Mouse (Mus musculus): ENCODE results near the gene Rps9. TPM values are rescaled to one million over a fixed set of nuclear protein-coding genes. Genes with fewer than 3 reads are reported as not detected.
"Not testable (repeated sequence)": the region's sequence is repeated elsewhere in the genome, so short reads cannot be mapped to it uniquely, and the experiment has no call there.

Gene Rps9
- 1,000 to 10,000 TPM; 4,746 to 5,361 TPM for polyA plus RNA-seq (2017; shearing (Covaris generic))

DNA sequence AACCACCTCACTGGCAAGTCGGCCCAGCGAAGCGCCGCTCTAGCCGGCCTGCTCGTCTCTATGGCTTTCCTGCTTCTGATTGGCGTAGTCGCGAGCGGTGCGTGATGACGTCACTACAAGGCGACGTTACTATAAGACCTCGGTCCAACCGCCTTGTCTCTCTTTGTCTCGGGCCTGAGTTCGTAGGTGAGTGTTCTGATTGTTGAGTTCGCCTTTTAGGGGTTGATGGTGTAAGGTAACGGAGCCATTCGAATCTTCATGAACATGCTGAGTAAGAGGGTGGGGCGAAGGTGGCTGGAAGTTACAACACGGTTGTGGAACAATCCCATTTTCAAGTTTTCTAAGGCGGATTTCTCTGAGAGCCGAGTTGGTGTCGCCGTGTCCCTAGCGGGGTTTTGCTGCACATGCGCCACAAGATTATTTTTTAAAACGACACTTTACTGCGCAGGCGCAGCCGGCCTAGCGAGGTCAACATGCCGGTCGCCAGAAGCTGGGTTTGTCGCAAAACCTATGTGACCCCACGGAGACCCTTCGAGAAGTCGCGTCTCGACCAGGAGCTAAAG, at the start of gene Rps9:
Rps9 (plus strand) TSS at position 115 of the 563 bp plus-strand sequence.
- peak; percentile 90 for ATAC-seq

DNA sequence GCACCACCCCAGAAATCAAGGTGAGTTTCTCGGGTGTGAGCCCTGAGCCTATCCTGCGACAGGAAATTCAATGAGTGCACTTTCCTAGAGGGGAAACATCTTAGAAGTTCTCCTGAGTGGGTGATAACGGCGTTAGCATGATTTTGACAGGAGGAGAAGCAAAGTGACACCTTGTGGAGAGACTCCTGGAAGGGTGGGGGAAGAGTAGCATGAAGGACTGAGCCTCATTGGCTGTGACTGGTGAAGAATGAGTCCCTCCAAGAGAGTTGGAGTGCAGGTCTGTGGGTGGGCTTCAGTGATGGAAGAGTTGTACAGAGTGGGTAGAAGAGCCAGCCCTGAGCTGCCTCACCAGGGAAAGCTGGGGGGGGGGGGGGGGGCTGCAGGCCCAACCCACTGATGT, 46.8 kb upstream of the Rps9 start:
- no peak for ATAC-seq

DNA sequence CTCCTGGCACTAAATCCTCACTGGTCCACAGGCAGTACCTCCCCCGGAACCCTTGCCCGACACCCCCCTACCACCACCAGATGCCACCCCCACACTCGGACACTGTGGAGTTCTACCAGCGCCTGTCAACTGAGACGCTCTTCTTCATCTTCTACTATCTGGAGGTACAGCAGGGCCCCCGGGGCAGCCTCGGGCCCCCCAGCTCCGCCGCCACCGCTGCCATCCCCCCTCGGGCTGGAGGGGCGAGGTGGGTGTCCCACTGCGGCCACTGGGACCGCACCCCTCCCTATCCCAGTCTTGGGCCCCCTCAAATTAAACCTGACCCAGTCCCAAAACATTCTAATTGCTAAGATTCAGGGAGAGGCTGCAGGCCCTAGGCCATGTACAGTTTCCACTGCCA, 45.2 kb upstream of the Rps9 start:
- ATAC-seq = no peak

DNA sequence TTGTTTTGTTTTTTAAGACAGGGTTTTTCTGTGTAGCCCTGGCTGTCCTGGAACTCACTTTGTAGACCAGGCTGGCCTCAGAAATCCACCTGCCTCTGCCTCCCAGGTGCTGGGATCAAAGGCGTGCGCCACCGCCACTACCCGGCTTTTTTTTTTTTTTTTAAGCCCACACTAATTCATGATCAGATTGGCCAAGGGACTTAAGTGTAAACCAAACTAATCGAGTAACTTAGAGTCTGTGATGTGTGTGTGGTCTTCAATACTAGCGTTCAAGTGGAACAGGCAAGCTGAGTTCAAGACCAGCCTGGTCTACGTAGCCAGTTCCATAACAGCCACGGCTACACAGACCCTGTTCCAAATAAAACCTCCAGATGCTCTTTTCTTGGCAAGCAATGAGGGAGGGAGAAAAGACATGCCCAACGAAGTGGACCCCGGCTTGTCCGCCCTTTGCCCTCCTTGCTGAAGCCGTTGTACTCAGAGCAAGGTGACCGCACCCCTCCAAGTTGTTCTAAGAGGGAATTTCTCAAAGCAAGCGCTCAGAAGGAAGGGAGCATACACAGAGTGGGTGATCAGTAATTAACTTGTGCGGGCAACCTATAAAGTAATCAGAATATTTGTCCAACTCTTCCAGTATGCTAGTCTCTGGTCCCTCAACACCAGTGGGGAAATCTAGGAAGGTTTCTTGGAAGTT, 39.1 kb upstream of the Rps9 start:
- ATAC-seq = no peak

DNA sequence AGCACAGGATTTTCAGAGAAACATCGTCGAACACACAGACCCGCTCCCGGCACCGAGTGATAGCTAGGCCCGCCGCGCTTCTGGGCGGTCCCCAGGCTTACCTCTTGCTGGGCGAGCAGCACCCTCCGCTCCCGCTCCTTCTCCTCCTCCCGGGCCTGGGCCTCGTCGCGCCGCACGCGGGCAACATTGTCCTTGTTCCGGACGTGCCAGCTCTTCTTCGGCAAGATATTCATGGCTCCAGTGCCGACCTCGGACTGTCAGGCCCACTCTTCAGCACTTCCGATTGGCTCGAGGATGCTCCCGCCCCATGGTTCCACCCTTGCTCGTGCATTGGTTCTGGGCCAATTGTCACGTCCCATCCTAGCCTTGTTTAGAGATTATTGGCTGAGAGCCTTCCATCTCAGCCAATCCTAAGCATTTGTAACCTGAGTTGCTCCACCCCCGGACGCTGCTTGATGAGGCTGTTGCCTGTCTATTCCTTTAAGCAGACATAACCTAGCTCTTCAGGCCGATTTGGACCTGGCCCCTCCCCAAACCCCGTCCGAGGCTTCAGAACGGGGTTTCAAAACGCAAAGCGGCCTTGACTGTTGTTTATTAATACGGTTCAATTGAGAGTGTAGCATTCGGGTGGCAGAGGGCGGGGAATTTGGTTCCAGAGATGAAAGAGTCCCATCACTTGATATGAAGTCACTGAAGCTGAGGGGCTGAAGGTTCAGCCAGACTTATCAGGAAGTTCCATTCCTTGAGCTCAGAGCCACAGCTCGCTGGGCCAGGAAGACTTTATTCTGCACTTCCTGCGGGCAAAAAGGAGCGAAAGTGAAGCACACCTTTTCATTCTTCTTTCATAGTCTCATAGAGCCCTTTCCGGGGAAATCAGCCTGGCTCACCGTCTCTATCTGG, 38.3 kb upstream of the Rps9 start, which contains the start of gene Leng1:
Leng1 (minus strand) TSS at position 626 of the 900 bp plus-strand sequence.
- ATAC-seq = peak; percentile 98

DNA sequence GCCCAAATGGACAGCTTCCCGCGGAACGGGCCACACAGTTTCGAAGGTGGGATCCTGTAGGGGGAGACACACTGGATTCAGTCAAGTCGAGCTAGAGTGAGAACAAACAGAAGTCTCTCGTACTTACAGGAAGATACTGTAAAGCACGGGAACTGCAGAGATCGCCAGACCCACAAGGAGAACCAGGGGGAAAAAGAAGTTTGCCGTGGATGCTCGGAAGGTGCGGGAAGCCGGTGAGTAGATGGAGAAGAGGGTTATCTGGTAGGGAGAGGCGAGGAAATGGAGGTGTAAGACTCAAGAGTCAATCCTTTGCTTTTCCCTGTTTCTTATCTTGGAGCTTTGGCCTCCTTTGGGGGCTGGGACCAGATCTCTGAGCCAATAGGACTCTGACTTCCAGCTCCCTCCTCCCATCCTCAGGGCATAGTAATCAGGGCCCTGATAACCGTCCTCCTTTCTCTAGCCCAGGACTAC, 36.8 kb upstream of the Rps9 start:
- ATAC-seq = no peak

DNA sequence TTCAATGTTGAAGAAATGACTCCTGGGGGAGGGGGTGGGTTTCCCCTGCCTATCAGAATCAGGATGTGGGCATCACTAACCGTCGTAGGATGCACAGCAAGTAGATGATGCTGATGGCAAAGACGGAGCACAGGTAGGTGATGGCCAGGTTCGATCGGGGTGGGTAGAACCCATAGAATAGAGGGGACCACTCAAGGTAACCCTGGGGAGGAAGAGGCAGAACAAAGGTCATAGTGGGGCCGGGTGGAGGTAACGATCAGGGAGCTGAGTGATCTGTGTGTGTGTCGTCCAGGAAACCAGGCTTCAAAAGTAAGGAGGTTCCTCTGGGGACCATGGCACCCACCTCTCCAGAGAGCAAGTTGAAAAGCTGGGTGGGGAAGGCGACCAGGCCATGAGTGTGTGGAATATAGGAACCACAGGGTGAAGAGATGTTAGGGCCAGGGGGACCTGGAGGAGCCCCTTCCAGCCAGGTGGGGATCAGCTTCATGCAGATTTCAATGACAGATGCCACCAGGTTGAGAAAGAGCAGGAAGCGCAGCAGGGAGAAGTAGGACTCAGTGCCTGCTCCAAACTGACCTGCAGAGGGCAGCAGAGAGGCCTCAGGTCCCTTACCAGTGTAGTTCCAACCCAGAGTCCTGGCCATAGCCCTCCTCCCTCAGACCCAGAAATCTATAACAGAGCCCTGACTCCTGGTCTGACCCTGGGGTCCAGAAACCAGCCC, 29.1 kb upstream of the Rps9 start:
- peak; percentile 92 for ATAC-seq

DNA sequence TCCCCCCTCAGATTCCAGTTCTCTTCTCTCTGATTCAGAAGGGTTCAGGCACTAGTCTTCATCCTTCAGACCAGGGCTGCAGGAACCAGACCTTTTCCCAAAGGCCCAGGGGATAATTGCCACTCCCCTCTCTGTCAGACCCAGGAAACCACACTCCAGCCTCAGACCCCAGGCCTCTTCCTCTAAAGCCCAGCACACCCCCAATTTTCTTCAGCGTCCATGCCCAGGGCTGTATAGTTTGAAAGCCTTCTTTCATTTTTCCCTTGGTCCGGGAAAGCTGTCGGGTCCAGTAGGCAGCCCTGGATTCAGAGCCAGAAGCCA, 28.6 kb upstream of the Rps9 start:
- no peak for ATAC-seq

DNA sequence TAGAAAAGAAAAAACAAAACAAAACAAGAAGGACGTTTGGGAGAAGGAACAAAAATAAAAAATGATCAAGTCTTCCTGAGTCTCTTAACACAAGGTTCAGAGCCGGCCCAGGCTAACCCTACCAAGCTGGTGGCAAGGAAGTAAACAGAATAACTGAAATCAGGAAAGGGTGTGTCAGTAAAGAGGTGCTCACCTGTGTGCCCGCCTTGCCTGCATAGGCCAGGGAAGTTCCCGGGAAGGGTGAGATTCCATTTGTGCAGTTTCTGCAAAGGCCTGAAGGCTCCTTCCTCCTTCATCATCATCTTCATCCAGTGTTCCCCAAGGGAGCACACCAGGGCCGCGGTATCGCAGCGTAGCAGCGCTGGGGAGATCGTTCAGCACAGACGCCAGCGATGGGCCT, 27.4 kb upstream of the Rps9 start:
- no peak for ATAC-seq

DNA sequence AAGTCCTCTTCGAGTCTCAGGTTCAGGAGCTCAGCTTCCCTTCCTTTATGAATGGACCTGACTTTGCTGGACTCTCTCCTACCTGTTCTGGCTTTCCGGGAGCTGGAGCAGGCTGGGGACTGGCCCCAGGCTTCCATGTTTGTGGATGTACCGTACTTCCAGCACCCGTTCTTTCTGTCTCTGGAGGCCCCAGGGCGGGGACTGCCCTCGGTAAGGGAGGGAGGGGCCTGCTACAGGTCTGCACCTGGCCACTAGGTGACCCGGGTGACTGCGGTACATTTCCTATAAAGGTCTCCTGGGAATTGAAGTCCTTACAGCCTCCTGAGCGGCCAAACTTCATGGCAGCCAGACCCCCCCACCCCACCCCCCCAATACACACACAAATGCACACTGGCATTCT, 26.5 kb upstream of the Rps9 start, which contains the start of gene Tmc4:
Tmc4 (minus strand) TSS at position 212 of the 400 bp plus-strand sequence.
- ATAC-seq = no peak

DNA sequence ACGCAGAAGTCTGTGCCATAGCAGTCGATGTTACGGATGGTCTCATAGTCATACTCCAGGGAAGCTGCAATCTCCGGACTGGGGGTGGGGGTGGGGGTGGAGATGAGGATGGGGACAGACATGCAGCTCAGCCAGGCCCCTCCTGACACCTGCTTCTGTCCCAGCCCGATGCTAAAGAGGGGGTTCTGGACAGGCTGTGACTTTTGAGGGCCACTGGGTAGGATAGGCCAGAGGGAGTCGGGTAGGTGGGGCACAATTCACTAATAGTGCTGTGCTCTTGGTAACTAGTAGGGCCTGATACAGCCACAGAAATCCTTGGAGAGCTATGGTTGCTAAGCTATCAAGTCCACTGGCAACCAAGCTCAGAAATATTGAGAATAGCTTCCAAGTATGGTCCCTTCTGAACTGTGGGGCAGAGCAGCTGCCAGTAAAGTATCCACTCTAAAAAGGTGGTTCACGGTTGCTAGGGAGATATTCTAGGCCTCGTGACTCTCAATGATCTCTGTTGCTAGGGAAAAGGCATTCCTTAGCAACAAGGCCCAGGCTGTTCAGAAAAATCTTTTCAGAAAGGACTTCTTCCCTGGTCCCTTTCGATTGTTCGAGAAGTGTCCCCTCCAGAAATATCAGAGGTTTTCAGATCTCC, 19.8 kb upstream of the Rps9 start:
- ATAC-seq = no peak

DNA sequence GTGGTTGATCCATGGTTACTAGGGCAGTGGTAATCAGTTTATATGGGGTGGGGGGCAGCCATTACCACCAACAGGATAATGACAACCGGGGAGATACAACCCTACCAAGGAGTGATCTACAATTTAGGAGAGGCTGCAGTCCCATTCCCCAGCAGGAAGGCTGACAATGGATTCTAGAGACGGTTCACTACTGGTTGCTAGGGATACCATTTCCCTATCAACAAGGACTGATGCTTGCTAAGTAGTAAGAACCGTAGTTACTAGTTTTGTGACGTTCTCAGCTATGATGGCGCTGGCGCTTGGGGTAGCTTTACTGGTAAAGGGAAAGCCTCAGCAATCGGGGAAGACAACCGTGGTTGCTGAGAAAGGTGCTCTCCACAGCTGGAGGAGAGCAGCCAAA, 19.1 kb upstream of the Rps9 start:
- ATAC-seq = no peak

DNA sequence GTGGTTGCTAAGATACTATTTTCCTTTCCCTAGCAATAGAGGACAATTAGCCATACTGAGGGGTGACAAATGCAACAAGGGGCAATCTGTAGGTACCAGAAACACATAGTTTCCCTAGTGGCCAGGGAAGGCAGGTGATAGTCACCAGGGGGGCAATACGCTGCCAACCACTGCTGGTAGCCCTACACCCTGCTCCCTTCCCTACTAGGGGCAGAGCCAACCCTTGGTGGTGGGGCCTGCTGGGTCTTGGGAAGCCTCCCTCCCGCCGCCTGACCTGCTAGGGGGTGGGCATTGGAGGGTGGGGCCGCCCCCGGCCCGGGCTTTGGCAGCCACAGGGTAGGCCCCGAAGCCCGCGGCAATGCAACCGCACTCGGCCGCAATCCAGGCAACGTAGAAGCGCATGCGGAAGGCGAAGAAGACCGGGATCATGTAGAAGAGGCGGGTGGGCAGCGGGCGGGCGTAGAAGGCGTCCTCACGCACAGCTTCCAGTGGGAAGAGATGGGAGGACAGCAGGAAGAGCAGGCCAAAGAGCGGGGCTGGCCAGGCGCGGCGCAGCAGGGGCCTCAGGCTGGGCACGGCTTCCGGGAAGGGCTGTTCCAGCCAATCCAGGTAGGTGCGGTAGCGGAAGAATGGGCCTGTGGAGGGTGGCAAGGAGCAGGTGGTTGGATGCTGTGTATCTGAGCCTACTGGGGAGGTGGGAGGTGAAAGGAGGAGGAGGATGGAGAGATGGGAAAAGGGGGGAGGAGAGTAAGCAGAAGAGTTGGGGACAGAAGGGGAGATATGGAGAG, 18.2 kb upstream of the Rps9 start:
- ATAC-seq = no peak

DNA sequence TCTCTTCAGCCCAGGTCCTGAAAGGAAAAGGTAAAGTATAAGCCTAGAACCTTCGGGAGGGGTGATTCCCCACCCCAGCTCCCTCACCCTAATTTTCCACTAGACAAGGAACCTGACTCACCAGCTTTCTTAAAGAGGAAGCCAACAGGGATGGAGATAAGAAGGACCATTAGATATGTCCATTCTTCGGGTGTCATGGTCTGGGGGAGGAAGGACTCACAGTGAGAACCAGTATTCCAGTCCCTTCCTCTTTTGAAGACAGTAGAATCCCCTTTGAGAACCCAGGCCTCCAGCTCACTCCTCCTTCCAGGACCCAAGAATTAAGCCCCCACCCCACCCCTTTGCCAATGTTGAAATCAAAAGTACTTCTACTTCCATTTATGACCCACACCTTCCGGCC, 11.9 kb upstream of the Rps9 start:
- no peak for ATAC-seq

DNA sequence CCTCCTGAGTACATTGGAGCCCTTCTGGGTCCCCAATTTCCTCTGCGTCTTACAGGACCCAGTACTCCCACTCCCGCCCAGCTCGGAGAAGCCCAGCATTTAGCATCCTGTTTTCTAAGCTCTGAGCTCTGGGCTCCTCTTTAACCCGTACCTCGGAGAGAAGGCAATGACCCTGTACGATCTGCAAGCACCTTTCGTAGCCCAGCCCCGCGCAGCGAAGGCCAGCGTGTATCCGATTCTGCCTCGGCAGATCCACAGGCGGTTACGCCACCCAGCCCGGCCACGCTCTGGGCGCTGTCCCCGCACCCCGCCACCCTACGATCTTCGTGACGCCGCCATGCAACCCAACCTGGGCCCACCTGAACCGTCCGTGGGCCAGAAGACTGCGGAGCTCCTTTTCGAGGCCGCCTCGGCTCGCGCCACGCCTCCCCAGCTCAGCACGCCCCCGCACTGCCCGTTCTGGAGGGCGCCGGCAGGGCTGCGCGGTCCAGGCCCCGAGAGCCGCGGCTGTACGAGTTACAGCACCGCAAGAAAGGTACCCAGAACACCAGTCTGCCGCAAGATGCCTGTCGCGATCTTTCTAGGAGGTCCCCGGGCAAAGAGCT, 11.3 kb upstream of the Rps9 start, which contains the start of gene Tsen34:
Tsen34 (plus strand) TSS at position 482 of the 605 bp plus-strand sequence.
- ATAC-seq = no peak

DNA sequence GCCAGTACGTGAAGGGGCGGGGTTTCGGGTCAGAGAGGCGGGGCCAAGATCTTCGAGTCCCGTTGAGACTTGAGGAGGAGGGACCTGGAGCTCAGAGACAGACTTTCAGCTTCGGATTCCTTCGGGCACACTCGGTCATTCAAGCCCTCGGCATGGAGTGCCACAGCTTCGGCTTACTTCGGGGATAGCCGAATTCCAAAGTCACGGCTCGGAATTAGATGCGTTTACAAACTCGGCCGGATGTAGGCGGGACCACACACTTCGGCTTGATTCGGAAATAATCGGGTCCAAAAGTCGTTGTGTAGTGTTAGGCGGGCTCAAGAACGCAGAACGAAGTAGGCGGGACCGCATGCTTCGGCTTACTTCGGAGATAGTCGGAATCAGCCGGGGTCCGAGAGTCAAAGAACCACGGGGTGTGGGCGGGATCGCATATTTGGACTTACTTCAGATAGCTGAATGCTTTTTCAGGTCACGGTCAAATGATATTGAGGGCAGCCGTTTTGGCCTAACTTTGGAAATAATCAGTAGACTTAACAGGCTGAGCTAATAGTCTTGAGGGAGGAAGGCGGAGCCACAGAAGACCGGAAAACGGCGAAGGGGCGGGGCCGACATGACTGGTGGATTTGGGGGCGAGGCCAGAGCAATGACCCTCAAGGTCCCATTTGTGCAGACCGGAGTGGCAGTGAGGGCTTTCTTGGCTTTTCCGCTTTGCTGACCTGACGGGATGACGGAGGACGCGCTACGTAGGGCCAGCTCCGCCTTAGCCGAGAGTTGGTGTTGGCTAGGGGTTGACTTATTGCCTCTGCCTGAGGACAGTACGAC, 10.6 kb upstream of the Rps9 start, which contains the start of gene Mboat7:
Mboat7 (minus strand) TSS at position 537 of the 822 bp plus-strand sequence.
- peak; percentile 74 for ATAC-seq

DNA sequence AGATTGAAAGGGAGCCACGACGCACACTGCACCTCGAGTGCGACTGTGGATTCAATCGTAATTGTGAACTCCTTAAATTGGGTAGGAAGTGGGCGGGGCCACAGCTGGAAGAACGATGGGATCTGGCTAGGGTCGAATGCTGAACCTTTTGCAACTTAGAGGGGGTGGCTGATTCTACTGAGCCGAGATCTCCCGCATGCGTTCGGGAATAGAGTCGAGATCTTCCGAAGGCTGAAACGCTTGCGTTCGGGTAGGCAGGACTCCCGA, 10.1 kb upstream of the Rps9 start:
- no peak for ATAC-seq

DNA sequence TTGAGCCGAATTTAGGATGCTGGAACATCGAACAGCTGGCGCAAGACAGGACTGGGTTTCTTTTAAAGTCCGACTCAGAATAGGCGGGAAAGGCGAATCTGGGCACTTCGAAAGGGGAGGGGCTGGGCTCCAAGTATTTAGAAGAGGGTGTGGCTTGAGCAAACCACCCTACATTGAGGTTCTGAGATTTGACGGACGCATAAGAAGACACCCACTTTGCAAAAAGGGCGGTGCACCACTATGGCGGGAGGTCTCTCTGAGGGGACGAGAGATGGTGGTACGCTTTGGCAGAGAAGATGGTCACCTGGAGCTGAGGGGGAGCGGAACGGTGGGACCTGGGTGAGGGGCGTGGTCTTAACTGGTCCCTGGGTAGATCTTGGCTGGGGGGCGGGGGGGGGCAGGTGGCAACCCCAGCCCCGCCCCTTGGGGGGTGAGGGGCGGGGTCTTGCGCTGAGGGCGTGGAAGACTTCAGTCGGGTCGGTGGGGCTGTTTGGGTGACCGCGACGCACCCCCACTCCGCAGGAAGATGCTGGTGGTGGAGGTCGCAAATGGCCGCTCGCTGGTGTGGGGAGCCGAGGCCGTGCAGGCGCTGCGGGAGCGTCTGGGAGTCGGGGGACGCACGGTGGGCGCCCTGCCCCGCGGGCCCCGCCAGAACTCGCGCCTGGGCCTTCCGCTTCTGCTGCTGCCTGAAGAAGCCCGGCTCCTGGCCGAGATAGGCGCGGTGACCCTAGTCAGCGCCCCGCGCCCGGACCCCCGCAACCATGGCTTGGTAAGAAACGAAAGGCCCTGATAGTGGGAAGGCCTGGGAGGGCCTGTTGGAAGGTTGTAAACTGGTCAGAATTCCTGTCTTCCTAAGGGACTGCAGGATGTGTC, 9.5 kb upstream of the Rps9 start:
- ATAC-seq = peak; percentile 28

DNA sequence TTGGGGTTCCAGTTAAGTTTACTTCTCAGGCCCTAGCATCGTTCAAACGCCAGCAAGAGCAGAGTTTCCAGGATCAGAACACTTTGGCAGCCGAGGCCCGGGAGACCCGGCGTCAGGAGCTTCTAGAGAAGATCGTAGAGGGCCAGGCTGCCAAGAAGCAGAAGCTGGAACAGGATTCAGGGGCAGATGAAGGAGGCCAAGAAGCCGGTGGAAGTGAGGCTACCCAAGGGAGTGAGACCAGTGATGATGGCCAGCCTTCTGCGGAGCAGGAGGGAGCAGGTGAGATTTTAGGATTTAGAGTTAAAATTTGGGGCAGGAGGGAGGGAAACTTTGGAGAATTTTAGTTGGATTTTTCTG, 8.9 kb upstream of the Rps9 start:
- not testable (repeated sequence) for ATAC-seq
